Mouse (Mus musculus) stomach, postnatal 0 days (tissue): ENCODE results near the gene Cd248. TPM values are rescaled to one million over a fixed set of nuclear protein-coding genes. Genes with fewer than 3 reads are reported as not detected.
A peak's percentile ranks its signal among the peaks of the same experiment; 100 is the strongest.

ENCODE experiments used
- ATAC-seq: fragments of 200-750 bp; cut with Nextera tagmentation; 2 replicates; pipeline ENCODE4 v1.8.0; 2017; ENCODE audit not compliant: low FRiP score, low TSS enrichment
- DNase-seq: peaks from one replicate; pipeline ENCODE4 v3.0.0-alpha.2; 2016; ENCODE audit warnings: low spot score
- H3K27ac ChIP-seq: fragments of 300-500 bp; sonication (generic); replicated peaks from 2 replicates; pipeline ENCODE4 v1.5.1; 2014; ENCODE audit warnings: mild to moderate bottlenecking, control low read depth
- H3K27me3 ChIP-seq: fragments of 300-500 bp; sonication (generic); 2 replicates; pipeline ENCODE4 v1.6.1; 2014; ENCODE audit warnings: low read length; ENCODE audit not compliant: control insufficient read depth, insufficient read depth
- H3K36me3 ChIP-seq: fragments of 300-500 bp; sonication (generic); 2 replicates; pipeline ENCODE4 v1.6.1; 2014; ENCODE audit warnings: low read length, mixed read lengths; ENCODE audit not compliant: control insufficient read depth, insufficient read depth
- H3K4me1 ChIP-seq: fragments of 300-500 bp; sonication (generic); replicated peaks from 2 replicates; pipeline ENCODE4 v1.6.1; 2014; ENCODE audit warnings: antibody characterized with exemption; ENCODE audit not compliant: control insufficient read depth, insufficient read depth
- H3K4me2 ChIP-seq: fragments of 300-500 bp; sonication (generic); replicated peaks from 2 replicates; pipeline ENCODE4 v1.6.1; 2014; ENCODE audit warnings: low read depth, mild to moderate bottlenecking, control low read depth, moderate library complexity
- H3K4me3 ChIP-seq: fragments of 300-500 bp; sonication (generic); 2 replicates; pipeline ENCODE4 v1.5.1; 2014; ENCODE audit warnings: low read depth, low read length, control low read depth
- H3K9ac ChIP-seq: fragments of 300-500 bp; sonication (generic); 2 replicates; pipeline ENCODE4 v1.6.1; 2014; ENCODE audit warnings: mild to moderate bottlenecking, low read length, control low read depth, mixed read lengths
- H3K9me3 ChIP-seq: fragments of 300-500 bp; sonication (generic); 2 replicates; pipeline ENCODE4 v1.6.1; 2016; ENCODE audit warnings: low read length; ENCODE audit not compliant: control insufficient read depth
- CTCF ChIP-seq: IDR thresholded peaks from 2 replicates; pipeline ENCODE4 v1.5.1; 2016; ENCODE audit warnings: antibody characterized with exemption, low read depth, mild to moderate bottlenecking, moderate library complexity
- EP300 ChIP-seq: optimal IDR thresholded peaks from 2 replicates; pipeline ENCODE3; 2016; ENCODE audit warnings: antibody characterized with exemption
- WGBS: fragments of 180-500 bp; shearing (Covaris S2); extraction: QIAGEN DNeasy Blood & Tissue Kit; methylation state at CpG from one replicate; pipeline ENCODE4 v1.1.7; 2014; 5-methylcytosine and 5-hydroxymethylcytosine counted together
- polyA plus RNA-seq: library from polyadenylated mRNA; unstranded; fragments of >200 nt; fragmentation: Nextera tagmentation; extraction: Ambion mirVana; gene quantifications from 2 replicates; pipeline ENCODE4 v1.2.1, GENCODE M21; 2015

The Cd248 gene
- polyA plus RNA-seq, 1 experiment from 2014 or later = 31.6 TPM

DNA sequence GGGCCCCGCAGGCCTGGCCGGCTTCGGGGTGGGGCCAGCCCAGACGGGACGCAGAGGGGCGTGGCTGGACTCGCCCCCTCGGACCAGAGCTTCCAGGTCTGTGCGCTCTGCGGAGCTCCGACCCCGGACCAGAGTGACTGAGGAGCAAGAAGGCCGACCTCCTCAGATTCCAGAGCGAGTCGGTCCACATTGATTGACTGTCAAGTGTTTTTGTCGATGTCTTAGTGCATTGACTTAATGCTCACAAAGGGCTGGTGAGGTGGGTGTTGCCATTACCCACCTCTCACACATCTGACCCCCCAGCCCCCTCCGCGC lies 50.5 kb downstream of the Cd248 start, which contains the start of gene Klc2:
Gene Klc2 (minus strand): TSS at position 177 of the 315 bp plus-strand sequence.
- no peaks in the 10 kb centered on the region for H3K27me3 ChIP-seq
- peak within 1 kb of the TSS; percentile 80 for H3K4me3 ChIP-seq
- H3K36me3 ChIP-seq = peaks cover 3% of the 10 kb centered on the region; the same call in 1 of the 2 replicates
- H3K27ac ChIP-seq = peak within 1 kb of the TSS; percentile 83
- DNase-seq (no peak), ATAC-seq (no peak)
- TF ChIP-seq EP300 = no peak
- TF ChIP-seq CTCF = no peak
- H3K4me1 ChIP-seq = no peaks in the 10 kb centered on the region; the same call in 1 of the 2 replicates
- no peaks in the 10 kb centered on the region for H3K9me3 ChIP-seq
- WGBS = 2% methylated on average over 17 of the region's 18 CpGs
- H3K4me2 ChIP-seq = peak within 1 kb of the TSS; percentile 75
- peak within 1 kb of the TSS; percentile 71 for H3K9ac ChIP-seq

Other genes starting within 250 kb of the Cd248 start
- 72.7 and 81.6 TPM in 2 replicates for gene Ccs, start 228.7 kb upstream of the Cd248 start, polyA plus RNA-seq
- gene Ccdc87, start 228.7 kb upstream of the Cd248 start, polyA plus RNA-seq = 0.05 TPM in 1 of 2 replicates, not detected in the other
- 24.1 and 28.4 TPM in 2 replicates for gene Ctsf, start 212.9 kb upstream of the Cd248 start, polyA plus RNA-seq
- gene Actn3, start 190.2 kb upstream of the Cd248 start, polyA plus RNA-seq = 1.3 and 2.3 TPM in 2 replicates
- gene Zdhhc24, start 189.4 kb upstream of the Cd248 start, polyA plus RNA-seq = 6.4 and 7.3 TPM in 2 replicates
- gene Bbs1, start 161.4 kb upstream of the Cd248 start, polyA plus RNA-seq = 0.85 and 0.95 TPM in 2 replicates
- gene Dpp3, start 139.8 kb upstream of the Cd248 start, polyA plus RNA-seq = 91.0 and 94.4 TPM in 2 replicates
- gene Peli3, start 125.0 kb upstream of the Cd248 start, polyA plus RNA-seq = 0.85 and 1.2 TPM in 2 replicates
- gene Mrpl11, start 105.9 kb upstream of the Cd248 start, polyA plus RNA-seq = 67.9 and 78.0 TPM in 2 replicates
- 0.08 and 0.12 TPM in 2 replicates for gene Npas4, start 77.8 kb upstream of the Cd248 start, polyA plus RNA-seq
- 1.7 and 1.8 TPM in 2 replicates for gene Slc29a2, start 44.2 kb upstream of the Cd248 start, polyA plus RNA-seq
- 22.3 and 23.6 TPM in 2 replicates for gene B4gat1, start 29.3 kb upstream of the Cd248 start, polyA plus RNA-seq
- gene AC124502.3, start 29.2 kb upstream of the Cd248 start, polyA plus RNA-seq = 0.24 and 1.1 TPM in 2 replicates
- gene Brms1, start 26.7 kb upstream of the Cd248 start, polyA plus RNA-seq = 42.3 and 45.6 TPM in 2 replicates
- gene Rin1, start 17.6 kb upstream of the Cd248 start, polyA plus RNA-seq = 2.6 TPM in 2 replicates
- gene Tmem151a, start 17.5 kb downstream of the Cd248 start, polyA plus RNA-seq = 10.4 and 11.4 TPM in 2 replicates
- 128 and 131 TPM in 2 replicates for gene Yif1a, start 20.5 kb downstream of the Cd248 start, polyA plus RNA-seq
- 5.6 and 7.1 TPM in 2 replicates for gene Cnih2, start 30.4 kb downstream of the Cd248 start, polyA plus RNA-seq
- 183 and 194 TPM in 2 replicates for gene Rab1b, start 39.0 kb downstream of the Cd248 start, polyA plus RNA-seq
- 8.7 and 8.8 TPM in 2 replicates for gene Klc2, start 50.5 kb downstream of the Cd248 start, polyA plus RNA-seq
- 4.6 and 6.7 TPM in 2 replicates for gene Pacs1, start 205.0 kb downstream of the Cd248 start, polyA plus RNA-seq
- 134 and 148 TPM in 2 replicates for gene Sf3b2, start 227.4 kb downstream of the Cd248 start, polyA plus RNA-seq
- gene Gal3st3, start 230.3 kb downstream of the Cd248 start, polyA plus RNA-seq = 0.51 and 0.53 TPM in 2 replicates